Mouse (Mus musculus) liver, adult 2 months (tissue): ENCODE results near the gene Adgrg3.

ENCODE experiments used
- CTCF ChIP-seq: fragments of 200-500 bp; IDR thresholded peaks from 2 replicates; pipeline ENCODE4 v1.5.1; 2011; ENCODE audit warnings: low read depth, low read length, control low read depth
- POLR2A ChIP-seq: fragments of 200-500 bp; IDR thresholded peaks from 2 replicates; pipeline ENCODE4 v1.6.1; 2011; ENCODE audit warnings: low read length, control low read depth; ENCODE audit not compliant: insufficient read depth; ENCODE audit errors: extremely low read depth

DNA sequence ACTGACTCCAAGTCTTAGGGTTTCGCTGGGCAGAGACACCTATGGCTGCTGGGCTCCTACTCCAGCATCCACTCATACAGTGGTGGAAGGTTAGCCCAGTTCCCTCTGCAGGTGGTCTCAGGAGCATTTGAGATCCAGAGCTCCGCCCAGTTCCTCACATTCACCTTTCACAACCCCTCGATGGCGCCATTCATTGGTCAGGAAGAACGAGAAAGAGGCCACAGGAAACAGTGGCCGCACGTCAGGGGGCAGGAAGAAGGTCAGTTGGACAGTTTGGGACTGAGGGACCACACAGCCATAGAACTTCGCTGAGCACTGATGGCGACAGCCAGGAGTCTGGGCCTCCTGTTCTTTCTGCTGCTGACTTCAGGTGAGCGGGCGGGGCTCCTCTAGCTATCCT, at the start of gene Adgrg3:
- TF ChIP-seq POLR2A (no peak), CTCF (no peak)
